Mouse (Mus musculus): ENCODE data around the gene Vasp. TPM values are rescaled to one million over a fixed set of nuclear protein-coding genes. Genes with fewer than 3 reads are reported as not detected.
"Not testable (repeated sequence)": the region's sequence is repeated elsewhere in the genome, so short reads cannot be mapped to it uniquely, and the experiment has no call there.

Vasp gene
- polyA plus RNA-seq, 1 experiment from 2014 or later = 61.1 TPM

DNA sequence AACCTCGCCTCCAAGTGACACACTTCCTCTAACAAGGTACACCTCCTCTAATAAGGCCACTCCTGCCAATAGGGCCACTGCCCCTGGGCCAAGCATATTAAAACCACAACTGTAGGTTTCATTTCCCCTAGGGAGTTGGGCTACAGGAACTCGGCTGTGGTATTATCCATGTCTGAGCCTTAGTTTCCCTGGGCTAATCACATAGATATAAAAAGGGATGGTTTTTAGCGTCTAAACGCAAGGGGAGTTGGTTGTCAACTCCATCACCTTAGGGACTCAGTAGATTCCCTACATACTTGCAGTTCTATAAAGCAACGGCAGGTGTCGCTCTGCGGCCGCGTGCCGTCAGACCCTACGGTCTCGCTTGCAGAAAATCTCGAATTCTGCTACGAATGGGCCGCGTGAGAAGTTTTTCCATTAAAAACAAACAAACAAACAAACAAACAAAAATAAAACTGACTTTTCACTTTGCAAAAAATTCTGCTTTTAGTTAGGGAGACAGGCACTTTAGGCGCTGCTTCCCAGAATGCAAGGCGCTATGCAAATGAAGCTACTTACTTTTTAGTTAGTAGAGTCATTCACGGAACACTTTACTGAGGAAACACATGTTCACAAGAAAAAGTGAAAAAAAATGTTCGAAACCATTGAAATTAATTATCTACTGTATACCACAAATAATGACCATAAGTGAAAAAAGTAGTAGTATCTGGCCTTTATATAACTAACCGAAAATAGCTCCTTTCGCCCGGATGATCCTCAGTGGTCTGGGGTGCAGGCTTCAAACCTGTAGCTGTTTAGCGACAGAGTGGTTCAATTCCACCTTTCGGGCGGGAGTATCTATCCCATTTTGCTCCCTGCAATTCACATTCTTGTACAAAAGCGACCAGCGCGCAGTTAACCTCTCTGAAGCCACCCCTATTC lies 29.1 kb upstream of the Vasp start:
- peaks cover 46% of the 10 kb centered on the region for H3K27me3 ChIP-seq (replicated peaks; ENCODE audit: low read depth, poor library complexity, severe bottlenecking)
- no peaks in the 10 kb centered on the region for H3K9me3 ChIP-seq
- H3K4me3 ChIP-seq = peak overlapping the region; percentile 56
- WGBS = under 1% methylated on average over 29 of the region's 29 CpGs
- peak; percentile 78 for DNase-seq (ENCODE audit: low spot score)
- no peaks in the 10 kb centered on the region for H3K36me3 ChIP-seq (replicated peaks)
- H3K4me1 ChIP-seq = peaks cover 35% of the 10 kb centered on the region
- peak overlapping the region; percentile 48; the same call in 1 of the 2 replicates for H3K27ac ChIP-seq (replicated peaks)

DNA sequence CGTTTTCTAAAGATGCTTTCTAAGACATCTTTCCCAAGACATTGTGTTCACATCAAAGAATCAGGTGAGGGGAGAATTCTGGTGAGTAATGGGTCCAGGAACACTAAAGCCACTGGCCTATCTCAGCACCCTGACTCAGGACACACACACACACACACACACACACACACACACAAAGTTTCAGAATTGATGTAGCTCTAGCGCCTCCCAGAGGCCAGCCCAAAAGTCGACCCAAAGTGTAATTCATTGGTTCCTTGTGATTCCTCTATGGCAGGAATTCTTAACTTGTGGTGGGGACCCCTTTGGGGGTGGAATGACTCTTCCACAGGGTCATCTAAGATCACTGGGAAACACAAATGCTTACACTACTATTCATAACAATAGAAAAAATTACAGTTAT lies 27.6 kb upstream of the Vasp start:
- no peak overlapping the region for H3K27ac ChIP-seq (replicated peaks)
- no peak overlapping the region for H3K4me3 ChIP-seq
- WGBS = 22% methylated on average over 3 of the region's 3 CpGs
- H3K36me3 ChIP-seq (replicated peaks) = no peaks in the 10 kb centered on the region
- peak; percentile 65 for DNase-seq (ENCODE audit: low spot score)
- H3K9me3 ChIP-seq = no peaks in the 10 kb centered on the region
- H3K4me1 ChIP-seq = peaks cover 28% of the 10 kb centered on the region
- H3K27me3 ChIP-seq (replicated peaks; ENCODE audit: low read depth, poor library complexity, severe bottlenecking) = peaks cover 30% of the 10 kb centered on the region

DNA sequence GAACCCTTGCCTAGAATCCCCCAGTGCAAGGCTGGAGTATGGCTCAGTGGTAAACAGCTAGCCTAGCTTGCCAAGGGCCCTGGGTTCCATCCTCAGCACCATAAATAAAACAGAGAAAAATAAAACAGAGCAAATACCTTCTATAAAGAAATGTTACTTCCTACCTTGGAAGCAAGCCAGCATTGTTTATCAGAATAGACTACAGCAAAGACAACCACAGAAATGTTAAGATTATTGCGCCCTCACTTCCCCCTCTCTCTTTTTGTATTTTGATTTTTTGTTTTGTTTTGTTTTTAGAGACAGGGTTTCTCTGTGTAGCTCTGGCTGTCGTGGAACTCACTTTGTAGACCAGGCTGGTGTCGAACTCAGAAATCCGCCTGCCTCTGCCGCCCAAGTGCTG lies 26.2 kb upstream of the Vasp start:
- Histone ChIP-seq H3K9me3 (no peaks in the 10 kb centered on the region), H3K4me1 (peaks cover 19% of the 10 kb centered on the region), H3K27me3 (replicated peaks; ENCODE audit: low read depth, poor library complexity, severe bottlenecking) (peaks cover 16% of the 10 kb centered on the region), H3K4me3 (no peak overlapping the region), H3K36me3 (replicated peaks) (no peaks in the 10 kb centered on the region; the same call in 1 of the 2 replicates), H3K27ac (replicated peaks) (no peak overlapping the region)
- DNase-seq (ENCODE audit: low spot score) = no peak
- 89% methylated on average over 5 of the region's 5 CpGs for WGBS

DNA sequence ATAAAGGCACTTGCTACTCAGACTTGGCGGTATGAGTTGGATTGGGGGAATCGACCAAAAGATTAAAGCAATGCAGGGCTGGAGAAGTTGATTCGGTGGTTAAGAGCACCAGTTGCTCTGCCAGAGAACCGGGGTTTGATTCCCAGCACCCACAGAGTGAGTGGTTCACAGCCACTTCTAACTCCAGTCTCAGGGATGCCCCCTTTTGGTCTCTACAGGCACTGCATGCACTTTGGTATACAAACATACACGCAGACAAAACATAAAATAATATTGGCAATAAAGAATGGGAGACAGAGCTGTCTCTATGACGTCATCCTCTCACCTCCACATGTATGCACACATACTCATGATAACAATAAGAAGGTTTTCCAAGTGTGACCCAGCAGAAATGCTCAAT lies 25.4 kb upstream of the Vasp start:
- no peaks in the 10 kb centered on the region for H3K9me3 ChIP-seq
- DNase-seq (ENCODE audit: low spot score) = no peak
- no peak overlapping the region for H3K27ac ChIP-seq (replicated peaks)
- peaks cover 18% of the 10 kb centered on the region for H3K4me1 ChIP-seq
- no peak overlapping the region for H3K4me3 ChIP-seq
- H3K36me3 ChIP-seq (replicated peaks) = no peaks in the 10 kb centered on the region; the same call in 1 of the 2 replicates
- peaks cover 8% of the 10 kb centered on the region for H3K27me3 ChIP-seq (replicated peaks; ENCODE audit: low read depth, poor library complexity, severe bottlenecking)
- 88% methylated on average over 6 of the region's 6 CpGs for WGBS

DNA sequence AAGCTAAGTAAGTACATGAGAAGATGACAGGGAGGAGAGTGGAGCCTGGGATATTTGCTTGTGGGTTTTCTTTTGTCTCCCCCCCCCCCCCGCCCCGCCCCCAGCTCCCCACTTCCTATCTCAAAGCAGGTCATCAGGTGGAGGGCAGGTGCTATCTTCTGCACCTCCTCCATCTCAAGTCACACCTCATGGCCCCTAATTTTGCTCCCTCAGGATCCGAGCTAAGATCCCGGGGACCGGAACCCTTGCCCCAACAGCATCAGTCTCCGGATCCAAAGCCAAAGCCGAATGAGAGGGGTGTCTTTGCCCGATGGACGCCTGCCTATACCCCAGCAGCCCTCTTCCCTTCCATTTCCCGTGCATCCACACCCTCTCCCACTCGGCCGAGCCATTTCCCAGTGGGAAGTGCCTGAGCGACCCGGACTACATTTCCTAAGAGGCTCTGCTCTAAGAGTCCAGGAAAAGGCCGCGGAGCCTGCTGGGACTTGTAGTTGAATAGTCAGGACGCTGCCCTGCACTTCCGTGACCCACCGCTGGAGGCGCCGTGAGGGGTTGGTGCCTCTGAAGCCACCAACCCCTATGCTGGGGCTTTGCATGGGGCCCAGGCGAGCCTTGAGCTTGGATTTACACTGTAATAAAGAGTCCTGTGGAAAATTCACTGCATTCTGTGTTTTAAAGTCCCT lies 24.0 kb upstream of the Vasp start:
- peak; percentile 96 for DNase-seq (ENCODE audit: low spot score)
- Histone ChIP-seq H3K4me1 (peaks cover 23% of the 10 kb centered on the region), H3K27ac (replicated peaks) (peak overlapping the region; percentile 76), H3K36me3 (replicated peaks) (no peaks in the 10 kb centered on the region; the same call in 1 of the 2 replicates), H3K4me3 (peak overlapping the region; percentile 55), H3K9me3 (no peaks in the 10 kb centered on the region), H3K27me3 (replicated peaks; ENCODE audit: low read depth, poor library complexity, severe bottlenecking) (no peaks in the 10 kb centered on the region)
- WGBS = 14% methylated on average over 22 of the region's 22 CpGs

DNA sequence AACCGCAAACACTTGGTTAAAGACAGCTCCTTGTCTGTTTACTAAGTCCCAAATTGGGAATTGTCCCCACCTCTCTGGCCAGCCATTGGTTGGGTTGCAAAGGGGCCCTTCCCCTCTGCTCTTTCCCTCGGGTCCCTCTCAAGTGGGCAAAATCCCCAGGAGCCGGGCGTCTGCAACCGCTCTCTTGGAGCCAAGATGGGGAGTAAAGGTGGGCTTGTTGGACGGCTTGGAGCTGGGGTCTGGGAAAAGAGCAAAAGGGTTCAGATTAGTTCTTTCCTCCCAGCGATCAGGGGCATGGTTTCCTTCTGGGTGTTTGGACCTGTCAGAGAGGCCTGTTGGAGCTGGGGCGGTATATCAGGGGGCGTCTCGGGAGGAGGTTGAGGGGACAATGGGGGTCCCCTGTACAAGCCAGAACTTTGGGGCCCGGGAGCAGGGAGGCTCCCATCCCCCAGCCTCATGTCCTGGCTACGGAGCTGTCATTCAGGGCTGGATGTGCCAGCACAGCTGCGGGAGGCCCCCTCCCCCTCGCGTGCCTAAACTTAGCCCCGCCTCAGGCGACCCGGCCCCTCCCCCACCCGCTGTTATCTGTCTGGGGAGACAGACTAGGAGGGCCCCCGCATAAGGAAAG lies 19.5 kb upstream of the Vasp start:
- Histone ChIP-seq H3K27ac (replicated peaks) (peak overlapping the region; percentile 77), H3K27me3 (replicated peaks; ENCODE audit: low read depth, poor library complexity, severe bottlenecking) (no peaks in the 10 kb centered on the region), H3K4me3 (peak overlapping the region; percentile 59), H3K9me3 (no peaks in the 10 kb centered on the region), H3K36me3 (replicated peaks) (peaks cover 10% of the 10 kb centered on the region), H3K4me1 (peaks cover 26% of the 10 kb centered on the region)
- under 1% methylated on average over 20 of the region's 20 CpGs for WGBS
- DNase-seq (ENCODE audit: low spot score) = peak; percentile 66

DNA sequence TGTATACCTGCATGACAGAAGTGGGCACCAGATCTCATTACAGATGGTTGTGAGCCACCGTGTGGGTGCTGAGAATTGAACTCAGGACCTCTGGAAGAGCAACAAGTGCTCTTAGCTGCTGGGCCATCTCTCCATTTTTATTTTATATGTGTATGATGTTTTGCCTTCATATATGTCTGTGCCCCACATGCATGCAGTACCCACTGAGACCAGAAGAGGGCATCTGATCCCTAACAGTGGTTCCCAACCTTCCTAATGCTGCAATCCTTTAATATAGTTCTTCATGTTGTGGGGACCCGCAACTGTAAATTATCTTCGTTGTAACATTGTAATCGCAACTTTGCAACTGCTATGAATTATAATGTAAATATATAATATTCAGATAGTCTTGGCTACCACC lies 13.1 kb upstream of the Vasp start:
- Histone ChIP-seq H3K36me3 (replicated peaks) (peaks cover 10% of the 10 kb centered on the region), H3K27ac (replicated peaks) (no peak overlapping the region), H3K9me3 (no peaks in the 10 kb centered on the region), H3K4me1 (peaks cover 17% of the 10 kb centered on the region), H3K4me3 (no peak overlapping the region), H3K27me3 (replicated peaks; ENCODE audit: low read depth, poor library complexity, severe bottlenecking) (peaks cover 47% of the 10 kb centered on the region)
- peak; percentile 67 for DNase-seq (ENCODE audit: low spot score)
- WGBS = 34% methylated on average over 4 of the region's 4 CpGs

DNA sequence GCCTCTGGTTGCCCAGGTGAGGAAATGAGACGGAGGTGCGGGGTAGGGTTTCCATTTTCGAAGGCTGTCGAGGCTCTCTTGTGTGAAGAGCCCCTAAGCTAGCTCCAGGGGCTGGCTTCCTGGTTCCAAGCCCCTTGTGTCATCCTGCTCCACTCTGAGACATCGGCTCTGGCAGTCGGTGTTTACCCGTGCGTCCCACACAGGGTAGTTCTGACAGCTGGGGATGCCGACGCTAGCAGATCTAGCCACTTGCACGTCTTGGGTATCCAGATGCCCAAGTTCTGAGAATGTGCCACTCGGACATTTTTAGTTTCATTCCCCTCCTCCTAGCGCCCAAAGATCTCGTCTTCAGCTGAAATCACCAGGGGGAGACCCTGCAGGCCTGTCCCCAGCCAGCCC lies 11.8 kb upstream of the Vasp start:
- H3K27me3 ChIP-seq (replicated peaks; ENCODE audit: low read depth, poor library complexity, severe bottlenecking) = peaks cover 60% of the 10 kb centered on the region
- H3K27ac ChIP-seq (replicated peaks) = peak overlapping the region; percentile 85
- H3K4me3 ChIP-seq = peak overlapping the region; percentile 82
- WGBS = 47% methylated on average over 14 of the region's 14 CpGs
- no peak for DNase-seq (ENCODE audit: low spot score)
- H3K9me3 ChIP-seq = no peaks in the 10 kb centered on the region
- peaks cover 10% of the 10 kb centered on the region for H3K36me3 ChIP-seq (replicated peaks)
- H3K4me1 ChIP-seq = peaks cover 28% of the 10 kb centered on the region

DNA sequence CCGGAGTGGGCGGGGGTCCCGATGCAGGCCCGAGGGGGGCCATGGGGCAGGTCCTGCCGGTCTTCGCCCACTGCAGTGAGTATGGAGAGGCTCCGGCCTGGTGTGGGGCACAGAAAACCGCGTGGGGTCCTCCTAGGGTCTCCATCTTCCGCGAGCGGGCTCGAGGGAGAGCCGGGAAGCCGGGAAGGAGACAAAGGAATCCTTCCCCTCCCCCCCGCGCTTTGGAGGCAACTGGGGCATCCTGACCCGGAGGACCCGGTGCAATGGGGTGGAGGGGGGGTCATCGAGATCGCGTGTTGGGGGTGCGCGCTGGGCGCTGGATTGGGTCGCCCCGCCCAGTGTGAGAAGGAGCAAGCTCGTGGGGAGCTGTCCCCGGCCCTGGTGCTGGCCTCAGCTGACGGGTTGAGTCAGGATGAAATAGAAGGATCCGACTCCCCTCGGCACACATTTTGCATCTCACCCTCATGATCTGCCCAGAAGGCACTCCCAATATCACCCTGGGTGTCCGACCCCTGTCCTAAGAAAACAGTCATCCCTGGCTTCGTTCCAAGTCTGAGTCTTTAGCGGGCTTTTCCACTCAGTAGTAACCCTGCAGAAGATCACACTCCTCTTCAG lies 11.3 kb upstream of the Vasp start:
- H3K36me3 ChIP-seq (replicated peaks) = peaks cover 10% of the 10 kb centered on the region
- peaks cover 28% of the 10 kb centered on the region for H3K4me1 ChIP-seq
- WGBS = 1% methylated on average over 35 of the region's 35 CpGs
- no peaks in the 10 kb centered on the region for H3K9me3 ChIP-seq
- H3K27ac ChIP-seq (replicated peaks) = peak overlapping the region; percentile 85
- peak overlapping the region; percentile 82 for H3K4me3 ChIP-seq
- peak; percentile 83 for DNase-seq (ENCODE audit: low spot score)
- H3K27me3 ChIP-seq (replicated peaks; ENCODE audit: low read depth, poor library complexity, severe bottlenecking) = peaks cover 65% of the 10 kb centered on the region

DNA sequence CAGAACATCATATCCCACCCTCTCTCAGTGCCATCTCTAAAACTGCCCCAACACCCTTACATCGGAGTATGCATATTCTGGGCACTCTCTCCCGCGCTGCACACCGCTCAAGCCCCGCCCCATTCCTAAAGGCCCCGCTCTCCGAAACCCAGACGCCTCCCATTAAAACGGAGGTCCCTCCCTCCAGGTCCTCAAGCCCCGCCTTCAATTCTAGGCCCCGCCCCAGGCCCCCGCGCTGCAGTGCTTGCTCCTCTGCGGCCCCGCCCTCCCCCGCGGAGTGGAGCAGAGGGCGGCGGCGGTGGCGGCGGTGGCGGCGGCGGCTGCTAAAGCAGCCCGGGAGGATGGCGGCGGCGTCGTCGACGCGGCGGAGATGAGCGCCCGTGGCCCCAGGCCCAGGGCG lies 10.8 kb upstream of the Vasp start, which contains the start of gene Rtn2:
Rtn2 (plus strand) TSS at position 240 of the 400 bp plus-strand sequence.
- Histone ChIP-seq H3K4me1 (peaks cover 28% of the 10 kb centered on the region), H3K4me3 (peak within 1 kb of the TSS; percentile 82), H3K27me3 (replicated peaks; ENCODE audit: low read depth, poor library complexity, severe bottlenecking) (peaks cover 70% of the 10 kb centered on the region), H3K9me3 (no peaks in the 10 kb centered on the region), H3K27ac (replicated peaks) (peak within 1 kb of the TSS; percentile 85), H3K36me3 (replicated peaks) (peaks cover 8% of the 10 kb centered on the region)
- WGBS = 1% methylated on average over 37 of the region's 37 CpGs
- DNase-seq (ENCODE audit: low spot score) = peak; percentile 90

DNA sequence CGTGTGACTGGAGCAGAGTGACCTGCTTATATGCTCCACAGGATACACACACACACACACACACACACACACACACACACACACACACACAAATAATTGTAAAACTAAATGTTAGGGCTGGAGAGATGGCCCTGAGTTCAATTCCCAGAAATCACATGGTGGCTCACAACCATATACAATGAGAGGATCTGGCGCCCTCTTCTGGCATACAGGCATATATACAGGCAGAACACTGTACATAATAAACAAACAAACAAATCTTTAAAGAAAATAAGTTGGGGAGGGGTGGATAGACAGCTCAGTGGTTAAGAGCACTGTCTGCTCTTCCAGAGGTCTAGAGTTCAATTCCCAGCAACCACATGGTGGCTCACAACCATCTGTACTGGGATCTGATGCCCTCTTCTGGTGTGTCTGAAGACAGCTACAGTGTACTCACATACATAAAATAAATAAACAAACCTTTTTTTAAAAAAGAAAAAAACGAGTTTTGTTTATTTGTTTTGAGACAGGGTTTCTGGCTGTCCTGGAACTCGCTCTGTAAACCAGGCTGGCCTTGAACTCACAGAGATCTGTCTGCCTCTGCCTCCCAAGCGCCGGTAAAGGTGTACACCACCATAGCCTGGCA lies 10.2 kb upstream of the Vasp start:
- H3K27ac ChIP-seq (replicated peaks); H3K36me3 ChIP-seq (replicated peaks); H3K9me3 ChIP-seq: not testable (repeated sequence)
- Histone ChIP-seq H3K4me1 (peaks cover 28% of the 10 kb centered on the region), H3K27me3 (replicated peaks; ENCODE audit: low read depth, poor library complexity, severe bottlenecking) (peaks cover 76% of the 10 kb centered on the region), H3K4me3 (peak overlapping the region; percentile 82)
- whole genome bisulfite sequencing = 38% methylated on average over 6 of the region's 6 CpGs
- peak; percentile 29 for DNase-seq (ENCODE audit: low spot score)

Measured in embryonic facial prominence, embryonic 10.5 days (tissue).